Mouse (Mus musculus) kidney, postnatal 25 days (tissue): ENCODE data around the gene Btbd9.

Source experiments
- DNase-seq, 2 experiments: peaks; one replicate each; pipeline ENCODE4 v3.0.0; 2021; ENCODE audit warnings: mixed read lengths in 2 of 2

Btbd9 gene

GRCm38 (mm10) chr17:30478181-30478580 is 98.1 kb downstream of the Btbd9 start:
- DNase-seq, result no peak

GRCm38 (mm10) chr17:30474561-30474960 is 101.7 kb downstream of the Btbd9 start:
- no peak for DNase-seq

- DNase-seq, result no peak
Observed at GRCm38 (mm10) chr17:30472776-30473175, 103.5 kb downstream of the Btbd9 start.

- DNase-seq, result no peak
Observed at GRCm38 (mm10) chr17:30471512-30471911, 104.8 kb downstream of the Btbd9 start.

- peak; percentile 42 to 54 for DNase-seq
Observed at GRCm38 (mm10) chr17:30470790-30471189, 105.5 kb downstream of the Btbd9 start.

GRCm38 (mm10) chr17:30470286-30470685 is 106.0 kb downstream of the Btbd9 start:
- DNase-seq, result no peak

GRCm38 (mm10) chr17:30469511-30470076 is 106.7 kb downstream of the Btbd9 start:
- no peak for DNase-seq

- no peak for DNase-seq
Observed at GRCm38 (mm10) chr17:30468368-30468767, 107.9 kb downstream of the Btbd9 start.

- DNase-seq, result peak in 1 of 2 experiments; percentile 28
Observed at GRCm38 (mm10) chr17:30467566-30468213, 108.6 kb downstream of the Btbd9 start.

- DNase-seq, result peak in 1 of 2 experiments; percentile 32
Observed at GRCm38 (mm10) chr17:30465060-30465762, 111.1 kb downstream of the Btbd9 start.

- peak in 1 of 2 experiments; percentile 31 for DNase-seq
Observed at GRCm38 (mm10) chr17:30464240-30464745, 112.0 kb downstream of the Btbd9 start.

- no peak for DNase-seq
Observed at GRCm38 (mm10) chr17:30460727-30461349, 115.5 kb downstream of the Btbd9 start.

- no peak for DNase-seq
Observed at GRCm38 (mm10) chr17:30459706-30460105, 116.6 kb downstream of the Btbd9 start.

GRCm38 (mm10) chr17:30458926-30459325 is 117.4 kb downstream of the Btbd9 start:
- no peak for DNase-seq

- no peak for DNase-seq
Observed at GRCm38 (mm10) chr17:30458301-30458700, 118.0 kb downstream of the Btbd9 start.

- DNase-seq, result no peak
Observed at GRCm38 (mm10) chr17:30457486-30457885, 118.8 kb downstream of the Btbd9 start.

- DNase-seq, result peak in 1 of 2 experiments; percentile 18
Observed at GRCm38 (mm10) chr17:30456293-30456692, 120.0 kb downstream of the Btbd9 start.

GRCm38 (mm10) chr17:30454862-30455243 is 121.4 kb downstream of the Btbd9 start:
- peak; percentile 62 to 68 for DNase-seq

GRCm38 (mm10) chr17:30454155-30454861 is 122.0 kb downstream of the Btbd9 start:
- DNase-seq, result no peak

- no peak for DNase-seq
Observed at GRCm38 (mm10) chr17:30453272-30453671, 123.0 kb downstream of the Btbd9 start.

- no peak for DNase-seq
Observed at GRCm38 (mm10) chr17:30452363-30452762, 123.9 kb downstream of the Btbd9 start.

- DNase-seq, result no peak
Observed at GRCm38 (mm10) chr17:30448562-30448961, 127.7 kb downstream of the Btbd9 start.
